Mouse (Mus musculus) CH12.LX (cell line): ENCODE measurements around the gene Rogdi. TPM values are rescaled to one million over a fixed set of nuclear protein-coding genes. Genes with fewer than 3 reads are reported as not detected.

ENCODE experiments used
- DNase-seq: peaks from one replicate; pipeline ENCODE4 v3.0.0-alpha.2; 2013; ENCODE audit errors: extremely low read depth
- H3K27ac ChIP-seq: 2 replicates; pipeline ENCODE4 v1.5.1; 2012; ENCODE audit warnings: low read depth, mild to moderate bottlenecking, control low read depth, moderate library complexity; ENCODE audit not compliant: insufficient read depth
- H3K27me3 ChIP-seq: replicated peaks from 2 replicates; pipeline ENCODE3; 2012; ENCODE audit warnings: inconsistent platforms
- H3K36me3 ChIP-seq, 2 experiments: replicated peaks in 1 of 2; 2 replicates each; pipeline versions ENCODE3 to v1.6.1; 2012; ENCODE audit warnings: inconsistent platforms in 1 of 2, low read length in 1 of 2, mild to moderate bottlenecking in 1 of 2, mixed read lengths in 1 of 2, moderate library complexity in 1 of 2; ENCODE audit not compliant: control insufficient read depth in 1 of 2, insufficient read depth in 1 of 2
- H3K4me1 ChIP-seq, 2 experiments: 2 replicates each; pipeline ENCODE4 v1.6.1; 2012; ENCODE audit warnings: inconsistent platforms in 1 of 2, moderate library complexity in 1 of 2; ENCODE audit not compliant: insufficient read depth in 2 of 2, control insufficient read depth in 1 of 2
- H3K4me2 ChIP-seq: 2 replicates; pipeline ENCODE4 v1.6.1; 2012; ENCODE audit warnings: low read depth, mild to moderate bottlenecking, control low read depth; ENCODE audit not compliant: poor library complexity, insufficient read depth, severe bottlenecking
- H3K4me3 ChIP-seq, 3 experiments: fragments of 150-350 bp in 1 of 3; sonication (generic) in 1 of 3; replicated peaks in 1 of 3; 2 replicates each; pipeline versions ENCODE3 to v1.5.1; 2011 to 2012; ENCODE audit warnings: low read depth in 2 of 3, low read length in 2 of 3, mild to moderate bottlenecking in 2 of 3, moderate library complexity in 2 of 3, control low read depth in 1 of 3, improper control_type of control experiment in 1 of 3, inconsistent platforms in 1 of 3, mixed read lengths in 1 of 3; ENCODE audit not compliant: poor library complexity in 1 of 3
- H3K79me2 ChIP-seq: replicated peaks from 2 replicates; pipeline ENCODE4 v1.6.1; 2012; ENCODE audit warnings: mild to moderate bottlenecking, moderate library complexity; ENCODE audit not compliant: control insufficient read depth, poor library complexity, insufficient read depth, severe bottlenecking; ENCODE audit errors: extremely low read depth
- H3K9ac ChIP-seq: 2 replicates; pipeline ENCODE4 v1.6.1; 2012; ENCODE audit warnings: low read depth, mild to moderate bottlenecking, control low read depth, moderate library complexity; ENCODE audit not compliant: insufficient read depth
- H3K9me3 ChIP-seq: replicated peaks from 2 replicates; pipeline ENCODE3; 2012; ENCODE audit warnings: low read length, inconsistent platforms, mixed read lengths
- BHLHE40 ChIP-seq: IDR thresholded peaks from 2 replicates; pipeline ENCODE4 v1.6.1; 2011; ENCODE audit warnings: mild to moderate bottlenecking, low read depth, low read length, improper control_type of control experiment
- CHD1 ChIP-seq: IDR thresholded peaks from 2 replicates; pipeline ENCODE4 v1.6.1; 2012; ENCODE audit warnings: low read depth, low read length, improper control_type of control experiment, inconsistent platforms
- CTCF ChIP-seq, 2 experiments: IDR thresholded peaks in 1 of 2; conservative IDR thresholded peaks in 1 of 2; 2 replicates each; pipeline ENCODE4 v1.5.1; 2011 to 2012; ENCODE audit warnings: low read depth in 2 of 2, low read length in 2 of 2, improper control_type of control experiment in 1 of 2, inconsistent platforms in 1 of 2, mild to moderate bottlenecking in 1 of 2, moderate library complexity in 1 of 2
- ELF1 ChIP-seq: IDR thresholded peaks from 2 replicates; pipeline ENCODE4 v1.6.1; 2014; ENCODE audit warnings: low read depth, mild to moderate bottlenecking, inconsistent platforms, low read length, improper control_type of control experiment
- ETS1 ChIP-seq: conservative IDR thresholded peaks from 2 replicates; pipeline ENCODE4 v1.6.1; 2012; ENCODE audit warnings: low read depth, mild to moderate bottlenecking, inconsistent platforms, low read length, improper control_type of control experiment, moderate library complexity
- JUND ChIP-seq: conservative IDR thresholded peaks from 2 replicates; pipeline ENCODE4 v1.6.1; 2011; ENCODE audit warnings: low read depth, low read length, improper control_type of control experiment
- POLR2AphosphoS2 ChIP-seq: IDR thresholded peaks from 2 replicates; pipeline ENCODE4 v1.6.1; 2011; ENCODE audit warnings: low read depth, low read length, improper control_type of control experiment
- SIN3A ChIP-seq: IDR thresholded peaks from 2 replicates; pipeline ENCODE4 v1.6.1; 2012; ENCODE audit warnings: low read length, improper control_type of control experiment, inconsistent platforms
- TBP ChIP-seq: conservative IDR thresholded peaks from 2 replicates; pipeline ENCODE4 v1.6.1; 2011; ENCODE audit warnings: low read depth, low read length, improper control_type of control experiment
- UBTF ChIP-seq: IDR thresholded peaks from 2 replicates; pipeline ENCODE4 v1.6.1; 2012; ENCODE audit warnings: low read depth, mild to moderate bottlenecking, inconsistent platforms, low read length, improper control_type of control experiment, moderate library complexity
- ZKSCAN1 ChIP-seq: IDR thresholded peaks from 2 replicates; pipeline ENCODE4 v1.6.1; 2012; ENCODE audit warnings: low read depth, inconsistent platforms, low read length, improper control_type of control experiment, borderline replicate concordance
- ZNF384 ChIP-seq: IDR thresholded peaks from 2 replicates; pipeline ENCODE4 v1.6.1; 2012; ENCODE audit warnings: low read depth, low read length, improper control_type of control experiment, inconsistent platforms
- dilution Hi-C: fragments of 300-500 bp; cut with MboI; formaldehyde crosslinking; loops from 2 replicates; pipeline ENCODE4 v1.14.3; 2020; ENCODE audit warnings: low sequenced_read_pairs; ENCODE audit not compliant: extremely low pct_unique_long_range_greater_than_20kb, extremely low pct_ligation_motif_present
- in situ Hi-C: fragments of 300-500 bp; cut with MboI; formaldehyde crosslinking; loops from 3 replicates; pipeline ENCODE4 v1.14.3; 2019; ENCODE audit warnings: low sequenced_read_pairs, low pct_ligation_motif_present, low pct_unique_long_range_greater_than_20kb, mixed read lengths
- polyA plus RNA-seq: library from polyadenylated mRNA; unstranded; fragments of >175 nt; gene quantifications from 2 replicates; pipeline ENCODE4 v1.2.1, GENCODE M21; 2012; ENCODE audit warnings: low read depth; ENCODE audit not compliant: insufficient read length
- total RNA-seq, 2 experiments: library from RNA; depleted of rRNA; stranded (reverse); fragments of 300-350 nt in 1 of 2; fragments of >200 nt in 1 of 2; gene quantifications; 2 replicates each; pipeline ENCODE4 v1.2.3; 2012 to 2014

Rogdi gene
- total and polyA plus RNA-seq, 3 experiments, result 25.1 to 121 (median 33.4) TPM

- in situ Hi-C loops (loop anchor here (5.0 kb wide), 1 partner anchor 42 kb away; the partner anchor contains the start of gene Smim22), dilution Hi-C loops (no loop called here)
- no peak for DNase-seq
- 0 out of 2 replicates have a peak overlapping the region, but pooled peaks have one; percentile 88 for H3K4me2 ChIP-seq
- no peaks in the 10 kb centered on the region for H3K27me3 ChIP-seq
- peaks cover 0 to 12% of the 10 kb centered on the region in 2 experiments for H3K36me3 ChIP-seq
- H3K4me1 ChIP-seq, result peaks cover 11 to 58% of the 10 kb centered on the region in 2 experiments
- H3K4me3 ChIP-seq, result peak overlapping the region in 1 of 3 experiments; percentile 90
- H3K79me2 ChIP-seq, result peaks cover 19% of the 10 kb centered on the region
- H3K27ac ChIP-seq, result no peak overlapping the region
- TF ChIP-seq CTCF (conservative IDR thresholded peaks at IDR 0.05 in 1 of 2, IDR thresholded peaks at IDR 0.05 in 1 of 2; ENCODE audit: low read depth in 2 of 2, low read length in 2 of 2) (no peak), BHLHE40 (no peak), SIN3A (no peak), ZKSCAN1 (no peak), POLR2AphosphoS2 (no peak), ETS1 (no peak), UBTF (no peak), TBP (no peak), JUND (no peak), ZNF384 (no peak), ELF1 (no peak)
- H3K9me3 ChIP-seq, result no peaks in the 10 kb centered on the region
- H3K9ac ChIP-seq, result 0 out of 2 replicates have a peak overlapping the region, but pooled peaks have one; percentile 5
Observed at GRCm38 (mm10) chr16:4965392-4966129, 47.8 kb downstream of the Rogdi start.

- peak overlapping the region; percentile 57 for H3K9ac ChIP-seq
- H3K9me3 ChIP-seq, result no peaks in the 10 kb centered on the region
- peak overlapping the region; percentile 75 to 90 (median 82) for H3K4me3 ChIP-seq
- no peaks in the 10 kb centered on the region for H3K27me3 ChIP-seq
- H3K4me2 ChIP-seq, result peak overlapping the region; percentile 88
- peaks cover 4 to 19% of the 10 kb centered on the region in 2 experiments for H3K36me3 ChIP-seq
- DNase-seq, result peak; percentile 35
- no peak for TF ChIP-seq ZNF384
- 0 out of 2 replicates have a peak, but pooled peaks have one; percentile 58 for TF ChIP-seq CHD1
- no peak overlapping the region; the same call in 1 of the 2 replicates for H3K27ac ChIP-seq
- in situ Hi-C loops, result loop anchor here (5.0 kb wide), 1 partner anchor 42 kb away; the partner anchor contains the start of gene Smim22
- H3K4me1 ChIP-seq, result peaks cover 11 to 65% of the 10 kb centered on the region in 2 experiments
- peaks cover 19% of the 10 kb centered on the region for H3K79me2 ChIP-seq
- dilution Hi-C loops, result no loop called here
Observed at GRCm38 (mm10) chr16:4964731-4965391, 48.5 kb downstream of the Rogdi start.
